ENCODE assay signal across 28 mouse cellular contexts in genomic region chr15:15538944-15539343, GRCm38 (mm10).
"Had no signal": no experiment of that assay in that cellular context is flagged by ENCODE, and none has a peak within 500 bp of the region (broad histone marks: within the 10 kb centered on the region; RNA-seq: fewer than 3 reads in every experiment).

No protein-coding gene starts in this region.

- H3K4me1 ChIP-seq: limb, embryonic 10.5 days; limb, embryonic 12.5 days; limb, embryonic 13.5 days; limb, embryonic 15.5 days; liver, embryonic 12.5 days; liver, embryonic 13.5 days; liver, embryonic 15.5 days; lung, embryonic 15.5 days; megakaryocyte, embryonic 14.5 days; midbrain, embryonic 10.5 days; midbrain, embryonic 12.5 days; midbrain, embryonic 13.5 days; midbrain, embryonic 15.5 days; neural tube, embryonic 12.5 days had no signal

- H3K27ac ChIP-seq: limb, embryonic 10.5 days; limb, embryonic 12.5 days; limb, embryonic 13.5 days; limb, embryonic 15.5 days; liver, embryonic 12.5 days; liver, embryonic 13.5 days; liver, embryonic 14.5 days; liver, embryonic 15.5 days; lung, embryonic 15.5 days; macrophage; midbrain, embryonic 10.5 days; midbrain, embryonic 12.5 days; midbrain, embryonic 13.5 days; midbrain, embryonic 15.5 days; neural tube, embryonic 12.5 days had no signal

- H3K4me3 ChIP-seq: limb, embryonic 10.5 days; limb, embryonic 12.5 days; limb, embryonic 13.5 days; limb, embryonic 15.5 days; liver, embryonic 12.5 days; liver, embryonic 13.5 days; liver, embryonic 15.5 days; lung, embryonic 15.5 days; megakaryocyte, embryonic 14.5 days; midbrain, embryonic 10.5 days; midbrain, embryonic 12.5 days; midbrain, embryonic 13.5 days; midbrain, embryonic 15.5 days; myocyte; neural tube, embryonic 12.5 days had no signal

- H3K9ac ChIP-seq: limb, embryonic 12.5 days; limb, embryonic 13.5 days; limb, embryonic 15.5 days; liver, embryonic 12.5 days; liver, embryonic 13.5 days; liver, embryonic 14.5 days; liver, embryonic 15.5 days; liver, postnatal 0 days; lung, embryonic 14.5 days; lung, embryonic 15.5 days; midbrain, embryonic 12.5 days; midbrain, embryonic 13.5 days; midbrain, embryonic 15.5 days; neural tube, embryonic 12.5 days had no signal

- H3K36me3 ChIP-seq: limb, embryonic 10.5 days; limb, embryonic 12.5 days; limb, embryonic 13.5 days; limb, embryonic 15.5 days; liver, embryonic 12.5 days; liver, embryonic 13.5 days; liver, embryonic 15.5 days; lung, embryonic 15.5 days; midbrain, embryonic 10.5 days; midbrain, embryonic 12.5 days; midbrain, embryonic 13.5 days; midbrain, embryonic 15.5 days; neural tube, embryonic 12.5 days had no signal

- H3K27me3 ChIP-seq: limb, embryonic 12.5 days; limb, embryonic 13.5 days; limb, embryonic 15.5 days; liver, embryonic 12.5 days; liver, embryonic 13.5 days; liver, embryonic 15.5 days; lung, embryonic 15.5 days; megakaryocyte, embryonic 14.5 days; midbrain, embryonic 12.5 days; midbrain, embryonic 13.5 days; midbrain, embryonic 15.5 days; neural tube, embryonic 12.5 days had no signal

- H3K9me3 ChIP-seq: limb, embryonic 10.5 days; limb, embryonic 12.5 days; limb, embryonic 15.5 days; liver, embryonic 12.5 days; liver, embryonic 13.5 days; liver, embryonic 15.5 days; lung, embryonic 15.5 days; midbrain, embryonic 10.5 days; midbrain, embryonic 12.5 days; midbrain, embryonic 13.5 days; midbrain, embryonic 15.5 days; neural tube, embryonic 12.5 days had no signal

- DNase-seq: left cerebral cortex, postnatal 4 days; liver; liver, embryonic 13.5 days; liver, postnatal 0 days; lung, adult 18-20 months; lung, adult 2 months; lung, embryonic 14.5 days; lung, postnatal 10 days; lung, postnatal 14 days; lung, postnatal 36 days; lung, postnatal 4 days; midbrain, embryonic 14.5 days had no signal
